Mouse (Mus musculus): ENCODE data around the gene Tmem171. TPM values are rescaled to one million over a fixed set of nuclear protein-coding genes. Genes with fewer than 3 reads are reported as not detected.
A peak's percentile ranks its signal among the peaks of the same experiment; 100 is the strongest.

Gene Tmem171
- polyA plus RNA-seq, 1 experiment from 2014 or later = not detected

DNA sequence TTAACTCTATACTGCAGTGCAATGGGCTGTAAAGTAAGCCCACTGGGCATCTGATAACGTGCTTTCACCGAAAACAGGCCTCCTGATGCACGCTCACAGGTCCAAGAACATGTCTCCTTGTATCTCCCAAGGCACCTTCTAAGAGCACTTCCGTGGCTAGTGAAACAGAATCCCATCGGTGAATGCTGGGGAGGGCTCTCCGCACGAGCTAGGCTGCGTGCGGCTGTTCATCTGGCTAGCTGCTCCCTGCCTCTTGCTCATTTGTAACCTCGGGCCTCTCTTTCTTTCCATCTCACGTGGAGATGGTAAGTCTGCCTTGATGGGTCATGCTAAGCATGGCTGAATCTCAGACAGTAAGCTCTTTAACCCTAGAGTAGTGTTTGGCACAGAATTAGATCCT, 3.7 kb downstream of the Tmem171 start:
- H3K9ac ChIP-seq = no peak overlapping the region
- H3K4me1 ChIP-seq (replicated peaks) = peaks cover 18% of the 10 kb centered on the region
- no peak overlapping the region for H3K4me2 ChIP-seq
- H3K4me3 ChIP-seq = no peak overlapping the region
- no peak for ATAC-seq (ENCODE audit: low read depth)
- H3K27ac ChIP-seq (replicated peaks) = no peak overlapping the region
- H3K27me3 ChIP-seq = peaks cover 27% of the 10 kb centered on the region
- H3K36me3 ChIP-seq = no peaks in the 10 kb centered on the region
- 89% methylated on average over 11 of the region's 11 CpGs for WGBS
- no peaks in the 10 kb centered on the region for H3K9me3 ChIP-seq

DNA sequence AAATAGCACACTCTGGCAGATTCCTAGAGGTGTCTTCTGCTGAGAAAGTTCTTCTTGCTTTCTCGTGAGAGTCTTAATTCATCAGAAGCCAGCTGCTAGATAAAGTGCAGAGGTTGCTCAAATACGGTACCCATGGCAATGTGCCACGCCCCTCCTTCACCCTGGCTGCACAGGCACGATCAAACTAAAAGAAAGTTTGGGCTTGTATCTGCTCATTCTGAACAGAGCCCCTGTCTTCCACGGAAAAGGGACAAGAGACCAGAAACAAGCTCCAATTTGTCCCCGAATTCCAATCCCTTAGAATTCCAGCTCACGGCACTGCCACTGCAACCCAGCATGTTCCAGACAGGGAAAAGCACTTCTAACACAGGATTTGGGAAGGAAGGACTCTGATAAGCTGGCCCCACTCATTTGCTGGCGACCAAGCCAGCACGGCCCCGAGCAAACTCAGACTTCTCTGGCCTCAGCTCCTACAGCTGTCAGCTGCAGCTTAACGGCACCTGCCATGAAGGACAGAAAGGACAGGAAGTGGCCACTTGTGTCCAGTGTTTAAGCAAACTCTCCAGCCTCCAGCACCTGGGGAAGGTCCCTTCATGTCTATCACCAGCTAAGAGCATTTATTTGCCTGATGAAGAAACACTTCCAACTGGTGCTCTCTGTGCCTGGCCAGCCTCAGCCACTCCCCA, 4.9 kb downstream of the Tmem171 start:
- Histone ChIP-seq H3K9me3 (no peaks in the 10 kb centered on the region), H3K4me2 (no peak overlapping the region), H3K36me3 (no peaks in the 10 kb centered on the region), H3K9ac (no peak overlapping the region), H3K4me3 (no peak overlapping the region), H3K4me1 (replicated peaks) (peaks cover 12% of the 10 kb centered on the region), H3K27me3 (peaks cover 16% of the 10 kb centered on the region), H3K27ac (replicated peaks) (no peak overlapping the region)
- WGBS = 73% methylated on average over 11 of the region's 11 CpGs
- no peak for ATAC-seq (ENCODE audit: low read depth)

DNA sequence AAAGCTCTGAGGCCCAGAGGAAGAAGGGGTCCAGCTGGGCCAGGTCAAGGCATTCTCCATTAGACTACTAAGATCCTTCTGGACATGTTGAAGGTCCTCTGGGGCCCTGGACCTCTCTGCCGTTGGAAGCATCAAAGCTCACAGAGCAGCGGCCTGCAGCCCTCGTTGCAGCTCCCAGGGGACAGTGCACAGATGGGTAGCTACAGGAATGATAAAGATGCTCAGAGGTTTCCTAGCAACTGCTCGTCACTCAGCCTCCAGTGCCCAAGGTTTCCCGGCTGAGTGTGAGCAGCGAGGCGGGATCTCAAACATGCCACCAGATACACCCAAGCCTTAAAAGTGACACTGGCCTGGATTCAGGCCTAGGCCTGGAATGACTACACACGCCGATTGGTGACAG, 6.7 kb downstream of the Tmem171 start:
- H3K4me1 ChIP-seq (replicated peaks) = peaks cover 9% of the 10 kb centered on the region
- H3K36me3 ChIP-seq = no peaks in the 10 kb centered on the region
- H3K4me2 ChIP-seq = no peak overlapping the region
- H3K9ac ChIP-seq = no peak overlapping the region
- peak; percentile 78 for ATAC-seq (ENCODE audit: low read depth)
- H3K4me3 ChIP-seq = no peak overlapping the region
- H3K27me3 ChIP-seq = no peaks in the 10 kb centered on the region
- H3K27ac ChIP-seq (replicated peaks) = no peak overlapping the region
- 0 out of 2 replicates have a peak, but pooled peaks cover 2% of the 10 kb centered on the region for H3K9me3 ChIP-seq
- WGBS = 34% methylated on average over 9 of the region's 9 CpGs

DNA sequence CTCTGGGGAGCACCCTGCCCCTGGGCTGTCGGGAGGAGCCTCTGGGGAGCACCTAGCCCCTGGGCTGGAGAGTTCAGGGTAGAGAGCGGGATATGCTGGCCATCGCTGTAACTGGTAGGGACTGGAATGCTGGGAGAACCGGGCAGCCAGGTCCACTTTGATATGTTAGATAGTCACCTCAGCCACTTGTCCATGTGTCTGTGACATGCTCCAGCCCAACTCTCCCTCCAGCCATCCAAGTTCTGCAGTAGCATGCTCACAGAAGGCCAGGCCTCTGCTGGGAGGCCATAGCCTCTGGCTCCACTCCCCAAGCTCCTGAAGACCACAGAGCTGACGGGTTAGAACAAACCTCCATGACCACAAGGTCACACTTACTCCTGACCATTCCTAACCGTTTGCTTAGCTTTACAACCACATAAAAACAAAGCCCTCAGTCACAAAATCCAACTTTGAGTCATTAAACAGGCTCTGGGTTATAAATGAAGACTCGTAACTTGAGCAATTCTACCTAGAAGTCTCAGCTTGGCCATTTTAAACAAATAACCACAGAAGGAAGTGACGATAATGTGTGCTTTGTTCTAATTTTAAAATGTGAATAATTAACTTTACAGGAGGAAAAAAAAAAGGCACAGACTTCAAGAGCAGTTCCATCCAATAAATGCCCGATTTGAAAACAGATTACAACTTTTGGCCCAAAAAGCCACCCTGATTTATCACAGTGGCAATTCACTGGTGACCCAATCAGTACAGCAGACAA, 10.3 kb downstream of the Tmem171 start:
- Histone ChIP-seq H3K4me2 (no peak overlapping the region), H3K36me3 (no peaks in the 10 kb centered on the region), H3K27me3 (no peaks in the 10 kb centered on the region), H3K4me1 (replicated peaks) (peaks cover 9% of the 10 kb centered on the region), H3K27ac (replicated peaks) (no peak overlapping the region), H3K4me3 (no peak overlapping the region), H3K9me3 (0 out of 2 replicates have a peak, but pooled peaks cover 3% of the 10 kb centered on the region), H3K9ac (no peak overlapping the region)
- 52% methylated on average over 9 of the region's 9 CpGs for WGBS
- no peak for ATAC-seq (ENCODE audit: low read depth)

DNA sequence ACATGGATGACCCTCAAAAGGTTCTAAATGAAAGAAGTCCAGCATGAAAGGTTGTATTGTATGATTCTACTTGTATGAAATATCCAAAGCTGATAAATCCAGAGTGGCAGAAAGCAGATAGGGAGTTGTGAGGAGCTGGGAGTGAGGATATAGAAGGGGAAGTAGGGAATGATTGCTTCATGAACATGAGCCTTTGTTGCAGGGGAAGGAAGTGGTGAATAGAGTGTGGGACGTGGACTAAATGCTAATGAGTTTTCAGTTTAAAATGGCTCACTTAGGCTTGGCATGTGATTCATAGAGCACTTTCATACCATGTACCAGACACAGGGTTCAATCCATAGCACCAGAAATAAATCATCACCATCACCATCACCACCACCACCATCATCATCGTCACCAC, 11.2 kb downstream of the Tmem171 start:
- 0 out of 2 replicates have a peak, but pooled peaks cover 3% of the 10 kb centered on the region for H3K9me3 ChIP-seq
- no peak overlapping the region for H3K4me3 ChIP-seq
- WGBS = 80% methylated on average over 2 of the region's 2 CpGs
- H3K9ac ChIP-seq = no peak overlapping the region
- ATAC-seq (ENCODE audit: low read depth) = no peak
- H3K4me2 ChIP-seq = no peak overlapping the region
- peaks cover 9% of the 10 kb centered on the region for H3K4me1 ChIP-seq (replicated peaks)
- H3K27me3 ChIP-seq = no peaks in the 10 kb centered on the region
- H3K36me3 ChIP-seq = no peaks in the 10 kb centered on the region
- no peak overlapping the region for H3K27ac ChIP-seq (replicated peaks)

DNA sequence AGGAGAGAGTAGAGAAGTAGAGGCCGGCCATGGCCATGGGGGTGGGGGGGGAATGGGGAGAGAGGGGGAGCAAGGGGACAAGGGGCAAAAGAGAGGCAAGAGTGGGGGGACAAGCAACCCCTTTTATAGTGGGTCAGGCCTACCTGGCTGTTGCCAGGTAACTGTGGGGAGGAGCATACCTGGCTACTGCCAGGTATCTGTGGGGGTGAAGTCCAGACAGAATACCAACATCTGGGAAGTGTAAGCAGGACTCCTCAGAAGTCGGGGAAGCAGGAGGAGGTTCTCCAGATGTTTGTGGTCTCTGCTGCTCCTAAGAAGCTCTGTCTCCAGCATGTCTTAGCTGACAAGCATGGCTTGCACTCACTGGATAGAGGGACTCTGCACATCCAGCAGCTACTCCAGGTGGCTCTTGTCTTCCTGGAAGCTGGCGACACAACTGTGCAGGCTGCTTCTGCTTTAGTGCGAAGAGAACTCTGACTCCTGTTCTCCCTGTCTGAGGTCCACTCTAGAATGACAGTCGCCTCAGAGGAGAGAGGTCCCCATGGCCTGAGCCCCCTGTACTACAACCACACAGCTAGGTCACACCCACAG, 14.1 kb downstream of the Tmem171 start:
- WGBS = 88% methylated on average over 5 of the region's 5 CpGs
- H3K9me3 ChIP-seq = 0 out of 2 replicates have a peak, but pooled peaks cover 3% of the 10 kb centered on the region
- no peaks in the 10 kb centered on the region for H3K36me3 ChIP-seq
- no peaks in the 10 kb centered on the region for H3K4me1 ChIP-seq (replicated peaks)
- H3K4me3 ChIP-seq = no peak overlapping the region
- H3K27me3 ChIP-seq = no peaks in the 10 kb centered on the region
- no peak overlapping the region for H3K9ac ChIP-seq
- no peak overlapping the region for H3K27ac ChIP-seq (replicated peaks)
- no peak for ATAC-seq (ENCODE audit: low read depth)
- H3K4me2 ChIP-seq = no peak overlapping the region

DNA sequence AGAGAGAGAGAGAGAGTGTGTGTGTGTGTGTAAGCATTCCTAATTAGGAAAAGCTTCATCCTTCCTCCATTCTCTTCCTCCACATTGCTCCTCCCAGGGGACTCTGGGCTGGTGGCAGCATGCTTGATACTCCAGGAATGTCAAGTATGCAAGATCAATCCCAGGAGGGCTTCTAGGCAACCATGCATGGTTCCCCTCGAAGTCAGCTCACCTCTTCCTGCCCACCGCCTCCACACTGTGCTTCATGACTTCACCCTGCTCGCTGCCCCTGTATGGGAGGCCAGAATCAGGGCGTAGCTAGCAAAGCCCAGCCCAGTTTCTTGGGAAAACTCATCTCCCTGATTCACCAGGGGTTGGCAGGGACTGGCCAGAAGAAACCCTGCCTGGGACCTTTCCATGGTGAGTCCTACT, 15.0 kb downstream of the Tmem171 start:
- no peak overlapping the region for H3K4me3 ChIP-seq
- no peak overlapping the region for H3K4me2 ChIP-seq
- H3K4me1 ChIP-seq (replicated peaks) = no peaks in the 10 kb centered on the region
- no peaks in the 10 kb centered on the region for H3K36me3 ChIP-seq
- H3K27ac ChIP-seq (replicated peaks) = no peak overlapping the region
- H3K9ac ChIP-seq = no peak overlapping the region
- H3K9me3 ChIP-seq = 0 out of 2 replicates have a peak, but pooled peaks cover 3% of the 10 kb centered on the region
- ATAC-seq (ENCODE audit: low read depth) = no peak
- H3K27me3 ChIP-seq = no peaks in the 10 kb centered on the region
- 55% methylated on average over 4 of the region's 4 CpGs for WGBS

DNA sequence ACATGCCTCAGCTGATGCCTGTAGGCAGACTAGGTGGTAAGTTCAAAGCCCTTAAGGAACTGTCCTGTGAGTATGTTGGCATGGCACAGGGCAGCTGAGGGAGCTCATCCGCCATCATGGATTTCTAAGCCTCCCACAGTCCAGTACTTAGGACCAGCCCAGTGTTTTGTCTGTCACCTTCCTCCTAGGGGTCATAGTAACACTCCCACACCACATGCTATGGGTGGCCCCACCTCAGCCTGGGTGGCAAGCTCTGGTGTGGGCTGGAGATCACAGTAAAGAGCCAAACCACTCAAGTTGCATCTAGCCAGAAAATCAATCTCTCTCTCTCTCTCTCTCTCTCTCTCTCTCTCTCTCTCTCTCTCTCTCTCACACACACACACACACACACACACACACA, 15.4 kb downstream of the Tmem171 start:
- Histone ChIP-seq H3K4me3 (no peak overlapping the region), H3K36me3 (no peaks in the 10 kb centered on the region), H3K27me3 (no peaks in the 10 kb centered on the region), H3K9ac (no peak overlapping the region), H3K27ac (replicated peaks) (no peak overlapping the region), H3K9me3 (0 out of 2 replicates have a peak, but pooled peaks cover 3% of the 10 kb centered on the region), H3K4me2 (no peak overlapping the region), H3K4me1 (replicated peaks) (no peaks in the 10 kb centered on the region)
- no peak for ATAC-seq (ENCODE audit: low read depth)
- 90% methylated on average over 1 of the region's 1 CpGs for WGBS

DNA sequence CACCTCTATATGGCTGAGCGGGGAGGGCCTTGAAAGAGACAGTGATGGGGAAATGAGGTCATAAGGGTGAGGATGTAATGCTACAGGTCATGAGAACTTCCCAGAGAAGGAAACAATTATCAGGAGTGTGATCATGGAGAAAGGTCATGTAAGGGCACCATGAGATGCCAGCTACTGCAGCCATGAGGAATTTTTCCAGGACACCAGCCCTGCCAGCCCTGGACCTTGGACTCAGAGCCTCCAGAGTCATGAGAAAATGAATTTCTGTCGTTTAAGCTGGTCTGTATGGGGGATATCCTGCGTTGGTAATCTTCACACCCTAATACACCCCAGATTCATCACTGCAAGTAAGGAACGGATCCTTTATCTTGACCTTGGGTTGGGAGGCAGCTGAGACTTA, 20.7 kb downstream of the Tmem171 start:
- no peak overlapping the region for H3K4me2 ChIP-seq
- no peaks in the 10 kb centered on the region for H3K4me1 ChIP-seq (replicated peaks)
- no peaks in the 10 kb centered on the region for H3K36me3 ChIP-seq
- H3K9ac ChIP-seq = no peak overlapping the region
- H3K9me3 ChIP-seq = no peaks in the 10 kb centered on the region
- H3K4me3 ChIP-seq = no peak overlapping the region
- ATAC-seq (ENCODE audit: low read depth) = no peak
- no peak overlapping the region for H3K27ac ChIP-seq (replicated peaks)
- no peaks in the 10 kb centered on the region for H3K27me3 ChIP-seq
- 74% methylated on average over 4 of the region's 4 CpGs for WGBS

DNA sequence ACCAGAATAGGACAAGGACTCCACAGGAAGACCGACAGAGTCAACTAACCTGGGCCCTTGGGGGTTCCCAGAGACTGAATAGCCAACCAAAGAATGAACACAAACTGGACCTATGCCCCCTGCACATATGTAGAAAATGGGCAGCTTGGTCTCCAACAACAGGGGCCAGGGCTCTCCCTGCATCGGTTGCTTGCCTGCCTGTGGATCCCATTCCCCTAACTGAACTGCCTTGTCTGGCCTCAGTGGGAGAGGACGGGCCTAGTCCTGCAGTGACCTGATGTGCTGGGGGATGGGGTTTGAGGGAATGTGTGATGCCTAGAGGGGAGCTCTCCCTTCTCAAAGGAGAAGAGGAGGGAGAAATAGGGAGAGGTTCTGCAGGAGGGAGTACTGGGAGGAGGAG, 25.3 kb downstream of the Tmem171 start:
- Histone ChIP-seq H3K36me3 (no peaks in the 10 kb centered on the region), H3K4me1 (replicated peaks) (no peaks in the 10 kb centered on the region), H3K4me3 (no peak overlapping the region), H3K9me3 (no peaks in the 10 kb centered on the region), H3K4me2 (no peak overlapping the region), H3K27me3 (no peaks in the 10 kb centered on the region), H3K9ac (no peak overlapping the region), H3K27ac (replicated peaks) (no peak overlapping the region)
- ATAC-seq (ENCODE audit: low read depth) = no peak
- WGBS = 83% methylated on average over 3 of the region's 3 CpGs

DNA sequence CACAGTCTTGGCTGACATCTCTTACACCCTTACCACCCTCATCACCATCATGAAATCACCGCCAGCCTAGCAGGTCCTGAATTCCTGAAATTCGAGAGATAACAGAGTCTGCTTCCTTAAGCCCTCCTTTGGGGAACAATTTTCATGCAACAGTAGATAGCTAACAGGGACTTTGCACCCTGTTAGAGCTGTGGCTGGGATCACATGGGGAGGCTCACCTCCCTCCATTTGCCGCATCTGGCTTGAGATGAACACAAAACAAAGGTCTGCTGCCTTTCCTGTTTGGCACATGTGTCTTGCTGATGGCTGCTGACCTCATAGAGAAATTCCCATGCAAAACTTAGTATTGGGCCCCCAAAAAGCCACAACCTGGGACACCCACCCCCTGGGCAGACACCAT, 27.3 kb downstream of the Tmem171 start:
- Histone ChIP-seq H3K27me3 (no peaks in the 10 kb centered on the region), H3K4me1 (replicated peaks) (no peaks in the 10 kb centered on the region), H3K27ac (replicated peaks) (no peak overlapping the region), H3K36me3 (no peaks in the 10 kb centered on the region), H3K4me2 (no peak overlapping the region), H3K9ac (no peak overlapping the region), H3K9me3 (no peaks in the 10 kb centered on the region), H3K4me3 (no peak overlapping the region)
- no peak for ATAC-seq (ENCODE audit: low read depth)
- 83% methylated on average over 3 of the region's 3 CpGs for WGBS

DNA sequence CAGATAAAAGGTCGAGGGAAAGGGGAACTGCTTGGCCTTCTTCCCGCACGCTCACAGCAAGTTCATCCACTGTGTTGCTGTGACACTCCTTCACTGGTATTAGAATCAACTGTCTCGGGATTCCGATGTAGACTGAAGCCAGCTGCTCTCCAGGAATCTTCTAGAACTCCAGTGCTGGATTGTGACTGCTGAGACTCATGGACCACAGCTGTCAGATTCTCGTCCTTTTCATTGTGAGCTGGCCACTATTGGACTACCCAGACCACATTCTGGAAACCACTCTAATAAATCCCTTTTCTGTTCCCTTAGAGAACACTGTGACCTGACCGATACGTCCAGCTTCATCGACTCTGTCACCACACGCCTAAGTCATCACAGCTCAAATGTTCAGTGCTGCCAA, 29.4 kb downstream of the Tmem171 start:
- 92% methylated on average over 10 of the region's 10 CpGs for WGBS
- H3K36me3 ChIP-seq = no peaks in the 10 kb centered on the region
- no peak for ATAC-seq (ENCODE audit: low read depth)
- H3K27ac ChIP-seq (replicated peaks) = no peak overlapping the region
- no peak overlapping the region for H3K9ac ChIP-seq
- no peaks in the 10 kb centered on the region for H3K4me1 ChIP-seq (replicated peaks)
- H3K4me3 ChIP-seq = no peak overlapping the region
- no peak overlapping the region for H3K4me2 ChIP-seq
- H3K27me3 ChIP-seq = no peaks in the 10 kb centered on the region
- H3K9me3 ChIP-seq = no peaks in the 10 kb centered on the region
